Comparison of ENCODE assay signal across 14 mouse cellular contexts in genomic region chr13:58232070-58232469, GRCm38 (mm10).
"Had no signal": no experiment of that assay in that cellular context is flagged by ENCODE, and none has a peak within 500 bp of the region (broad histone marks: within the 10 kb centered on the region; RNA-seq: fewer than 3 reads in every experiment).

No protein-coding gene starts in this region.

- H3K27ac ChIP-seq: embryonic facial prominence, embryonic 10.5 days; embryonic facial prominence, embryonic 12.5 days; embryonic facial prominence, embryonic 13.5 days; embryonic facial prominence, embryonic 15.5 days; forebrain, embryonic 10.5 days; forebrain, embryonic 12.5 days; forebrain, embryonic 13.5 days; forebrain, embryonic 15.5 days; gastrocnemius, adult 2 months; heart, adult 2 months had no signal

- ATAC-seq: forebrain, embryonic 13.5 days; forebrain, embryonic 14.5 days; forebrain, embryonic 15.5 days; forebrain, embryonic 16.5 days; forebrain, postnatal 0 days had no signal

- H3K4me3 ChIP-seq: embryonic facial prominence, embryonic 10.5 days; embryonic facial prominence, embryonic 12.5 days; embryonic facial prominence, embryonic 13.5 days; embryonic facial prominence, embryonic 15.5 days; erythroblast, embryonic 14.5 days; forebrain, embryonic 10.5 days; forebrain, embryonic 12.5 days; forebrain, embryonic 13.5 days; forebrain, embryonic 15.5 days; gastrocnemius, adult 2 months; heart, adult 2 months had no signal

- H3K9me3 ChIP-seq: embryonic facial prominence, embryonic 10.5 days; embryonic facial prominence, embryonic 12.5 days; embryonic facial prominence, embryonic 15.5 days; forebrain, embryonic 12.5 days; forebrain, embryonic 13.5 days; forebrain, embryonic 15.5 days had no signal

- H3K4me1 ChIP-seq: embryonic facial prominence, embryonic 10.5 days; embryonic facial prominence, embryonic 12.5 days; embryonic facial prominence, embryonic 13.5 days; embryonic facial prominence, embryonic 15.5 days; forebrain, embryonic 10.5 days; forebrain, embryonic 12.5 days; forebrain, embryonic 13.5 days; forebrain, embryonic 15.5 days had no signal

- H3K27me3 ChIP-seq: embryonic facial prominence, embryonic 12.5 days; embryonic facial prominence, embryonic 13.5 days; embryonic facial prominence, embryonic 15.5 days; forebrain, embryonic 12.5 days; forebrain, embryonic 13.5 days; forebrain, embryonic 15.5 days had no signal

- H3K4me2 ChIP-seq: embryonic facial prominence, embryonic 12.5 days; embryonic facial prominence, embryonic 13.5 days; embryonic facial prominence, embryonic 15.5 days; forebrain, embryonic 12.5 days; forebrain, embryonic 13.5 days; forebrain, embryonic 15.5 days had no signal

- H3K36me3 ChIP-seq: embryonic facial prominence, embryonic 12.5 days had no signal

- H3K9ac ChIP-seq: embryonic facial prominence, embryonic 12.5 days; embryonic facial prominence, embryonic 13.5 days; embryonic facial prominence, embryonic 15.5 days; forebrain, embryonic 12.5 days; forebrain, embryonic 13.5 days; forebrain, embryonic 15.5 days; forebrain, postnatal 0 days had no signal
